Mouse (Mus musculus) bone marrow, adult 2 months (tissue): ENCODE results near the gene Tmem258. TPM values are rescaled to one million over a fixed set of nuclear protein-coding genes. Genes with fewer than 3 reads are reported as not detected.

Experiments used
- H3K27ac ChIP-seq: fragments of 200-500 bp; 2 replicates; pipeline ENCODE4 v1.5.1; 2012; ENCODE audit warnings: low read depth, mild to moderate bottlenecking, control low read depth, inconsistent platforms, low read length; ENCODE audit not compliant: control insufficient read depth, poor library complexity, insufficient read depth
- H3K4me1 ChIP-seq: fragments of 200-500 bp; 2 replicates; pipeline ENCODE4 v1.6.1; 2011; ENCODE audit warnings: low read length; ENCODE audit not compliant: control insufficient read depth, insufficient read depth
- H3K4me3 ChIP-seq: fragments of 200-500 bp; replicated peaks from 2 replicates; pipeline ENCODE3; 2011; ENCODE audit warnings: mild to moderate bottlenecking, low read depth, low read length, control low read depth; ENCODE audit not compliant: control insufficient read depth
- CTCF ChIP-seq: fragments of 200-500 bp; IDR thresholded peaks from 2 replicates; pipeline ENCODE4 v1.5.1; 2011; ENCODE audit warnings: low read length, control low read depth; ENCODE audit not compliant: control insufficient read depth, insufficient read depth
- POLR2A ChIP-seq: fragments of 200-500 bp; IDR thresholded peaks from 2 replicates; pipeline ENCODE4 v1.6.1; 2011; ENCODE audit warnings: low read depth, mild to moderate bottlenecking, control low read depth, low read length, borderline replicate concordance; ENCODE audit not compliant: control insufficient read depth
- WGBS: fragments of 180-500 bp; shearing (Covaris S2); methylation state at CpG from one replicate; pipeline ENCODE4 v1.1.7; 2018; 5-methylcytosine and 5-hydroxymethylcytosine counted together
- polyA plus RNA-seq: library from polyadenylated mRNA; stranded (reverse); fragments of >200 nt; gene quantifications from 2 replicates; pipeline ENCODE4 v1.2.4, GENCODE M21; 2011; ENCODE audit warnings: low replicate concordance; ENCODE audit not compliant: missing spikeins, insufficient read depth, insufficient read length

The Tmem258 gene
- polyA plus RNA-seq, 1 experiment = 126 TPM

GRCm38 (mm10) chr19:10203146-10203847, 517 bp upstream of the Tmem258 start:
- WGBS = 1% methylated on average over 23 of the region's 23 CpGs
- Histone ChIP-seq H3K4me1 (no peaks in the 10 kb centered on the region; the same call in 1 of the 2 replicates), H3K4me3 (peak overlapping the region; percentile 90), H3K27ac (peak overlapping the region; percentile 82)
- TF ChIP-seq CTCF (no peak), POLR2A (peak; percentile 65; the same call in 1 of the 2 replicates)

GRCm38 (mm10) chr19:10204616-10205001, 795 bp downstream of the Tmem258 start:
- H3K27ac ChIP-seq = no peak overlapping the region
- WGBS = 1% methylated on average over 5 of the region's 5 CpGs
- no peak for TF ChIP-seq POLR2A
- peak overlapping the region; percentile 34 for H3K4me3 ChIP-seq
- no peaks in the 10 kb centered on the region; the same call in 1 of the 2 replicates for H3K4me1 ChIP-seq

- H3K4me1 ChIP-seq = no peaks in the 10 kb centered on the region; the same call in 1 of the 2 replicates
- 64% methylated on average over 6 of the region's 6 CpGs for WGBS
- H3K27ac ChIP-seq = no peak overlapping the region
- TF ChIP-seq CTCF (no peak), POLR2A (no peak)
- H3K4me3 ChIP-seq = no peak overlapping the region
Observed at GRCm38 (mm10) chr19:10205051-10205450, 1.2 kb downstream of the Tmem258 start.

- 77% methylated on average over 3 of the region's 3 CpGs for WGBS
- Histone ChIP-seq H3K4me3 (no peak overlapping the region), H3K27ac (no peak overlapping the region), H3K4me1 (no peaks in the 10 kb centered on the region; the same call in 1 of the 2 replicates)
- TF ChIP-seq CTCF (no peak), POLR2A (no peak)
Observed at GRCm38 (mm10) chr19:10208851-10209250, 5.0 kb downstream of the Tmem258 start.

- TF ChIP-seq POLR2A = no peak
- no peak for TF ChIP-seq CTCF
- no peaks in the 10 kb centered on the region for H3K4me1 ChIP-seq
- 64% methylated on average over 4 of the region's 4 CpGs for WGBS
- H3K4me3 ChIP-seq = no peak overlapping the region
- no peak overlapping the region for H3K27ac ChIP-seq
Observed at GRCm38 (mm10) chr19:10210885-10211284, 7.1 kb downstream of the Tmem258 start.

GRCm38 (mm10) chr19:10213796-10214471, 10.1 kb downstream of the Tmem258 start:
- 79% methylated on average over 10 of the region's 10 CpGs for WGBS

GRCm38 (mm10) chr19:10216101-10216500, 12.3 kb downstream of the Tmem258 start:
- 64% methylated on average over 8 of the region's 8 CpGs for WGBS
- Histone ChIP-seq H3K4me1 (no peaks in the 10 kb centered on the region), H3K4me3 (no peak overlapping the region), H3K27ac (no peak overlapping the region)
- TF ChIP-seq CTCF (no peak), POLR2A (no peak)

More at GRCm38 (mm10) chr19:10213796-10214471, 10.1 kb downstream of the Tmem258 start:
- no peak overlapping the region for H3K4me3 ChIP-seq
- H3K4me1 ChIP-seq = no peaks in the 10 kb centered on the region
- TF ChIP-seq CTCF (no peak), POLR2A (no peak)
- H3K27ac ChIP-seq = no peak overlapping the region

GRCm38 (mm10) chr19:10219108-10219507, 15.3 kb downstream of the Tmem258 start:
- WGBS = 34% methylated on average over 3 of the region's 3 CpGs

More at GRCm38 (mm10) chr19:10219108-10219507, 15.3 kb downstream of the Tmem258 start:
- Histone ChIP-seq H3K27ac (no peak overlapping the region), H3K4me1 (no peaks in the 10 kb centered on the region), H3K4me3 (no peak overlapping the region)
- TF ChIP-seq POLR2A = no peak
- peak; percentile 43 for TF ChIP-seq CTCF
